Mouse (Mus musculus) layer of hippocampus, adult 9-10 months (tissue): ENCODE results near the gene Nkx1-1.

Experiments
- DNase-seq: peaks from one replicate; pipeline ENCODE4 v3.0.0; 2022; ENCODE audit warnings: low spot score

Gene Nkx1-1

DNA sequence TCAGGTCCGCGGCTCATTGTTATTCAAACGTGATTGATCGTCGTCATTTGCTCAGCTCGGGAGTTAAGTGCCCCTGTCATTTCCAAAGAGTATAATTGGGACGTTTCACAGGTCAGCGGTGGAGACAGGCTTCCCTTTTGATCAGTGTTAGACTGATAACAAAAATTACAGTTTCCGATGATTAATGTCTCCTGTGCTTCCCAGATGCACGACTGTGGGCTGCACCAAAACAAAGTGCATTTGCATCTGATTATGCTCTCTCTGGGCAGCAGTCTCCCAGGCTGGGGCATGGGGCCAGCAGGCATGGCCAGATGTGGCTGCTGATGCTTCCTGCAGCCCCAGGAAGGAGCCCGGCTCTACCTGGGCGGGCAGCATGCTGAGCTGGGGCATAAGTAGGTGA, 33.0 kb downstream of the Nkx1-1 start:
- no peak for DNase-seq

DNA sequence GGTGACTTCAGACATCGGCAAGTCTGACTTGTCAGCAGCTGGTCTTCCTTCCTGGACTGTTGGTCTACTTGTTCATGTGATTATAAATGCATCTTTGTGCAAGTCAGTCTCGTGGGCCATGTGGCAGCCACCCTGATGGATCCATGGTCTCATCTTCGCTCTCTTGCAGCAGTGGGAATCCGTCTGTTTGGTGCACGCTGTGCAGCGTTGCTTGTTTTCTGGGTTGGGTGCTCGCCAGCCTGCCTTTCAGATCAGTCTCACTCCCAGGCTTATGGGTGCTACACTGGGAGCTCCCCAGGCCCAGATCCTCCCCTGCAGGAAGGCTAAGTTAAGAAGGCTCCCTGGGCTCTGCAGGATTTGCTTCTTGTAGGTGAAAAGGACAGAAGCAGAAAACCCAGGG, 36.9 kb downstream of the Nkx1-1 start:
- peak; percentile 26 for DNase-seq

DNA sequence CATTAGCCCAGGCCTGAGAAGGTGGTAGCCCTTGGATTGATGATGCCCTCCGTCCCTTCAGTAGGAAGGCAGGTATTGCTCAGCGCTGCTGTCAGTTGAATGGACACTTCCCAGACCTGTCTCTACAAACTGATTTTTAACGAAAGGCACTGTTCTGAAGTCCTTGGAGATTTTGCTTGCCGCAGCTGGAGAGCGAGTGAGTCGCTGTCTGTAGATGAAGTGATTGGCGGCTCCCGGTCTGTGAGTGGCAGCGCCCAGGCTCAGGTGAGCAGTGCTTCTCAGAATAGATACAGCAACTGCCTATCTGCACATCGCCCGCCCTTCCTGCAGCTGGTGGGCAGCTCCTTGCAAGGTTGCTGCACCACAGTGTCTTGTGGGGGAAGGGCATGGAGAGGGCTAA, 38.1 kb downstream of the Nkx1-1 start:
- no peak for DNase-seq

DNA sequence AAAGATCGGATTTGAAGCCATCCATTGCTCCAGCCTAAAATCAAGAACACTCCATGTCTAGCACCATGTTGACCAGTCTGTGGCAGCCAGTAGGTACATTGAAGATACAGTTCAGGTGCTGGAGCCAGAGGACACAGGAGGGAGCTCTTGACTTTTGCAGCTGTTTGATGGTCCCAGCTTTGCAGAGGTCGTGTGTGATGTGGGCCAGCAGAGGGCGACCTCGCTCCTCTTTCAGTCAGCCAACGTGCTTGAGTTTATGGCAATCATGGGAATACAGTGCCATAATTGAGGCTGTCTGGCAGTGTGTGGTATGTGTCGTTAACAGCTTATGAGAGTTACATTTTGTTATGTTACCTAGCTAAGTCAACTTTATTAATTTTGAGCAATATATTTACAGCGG, 40.0 kb downstream of the Nkx1-1 start:
- DNase-seq = peak; percentile 79

DNA sequence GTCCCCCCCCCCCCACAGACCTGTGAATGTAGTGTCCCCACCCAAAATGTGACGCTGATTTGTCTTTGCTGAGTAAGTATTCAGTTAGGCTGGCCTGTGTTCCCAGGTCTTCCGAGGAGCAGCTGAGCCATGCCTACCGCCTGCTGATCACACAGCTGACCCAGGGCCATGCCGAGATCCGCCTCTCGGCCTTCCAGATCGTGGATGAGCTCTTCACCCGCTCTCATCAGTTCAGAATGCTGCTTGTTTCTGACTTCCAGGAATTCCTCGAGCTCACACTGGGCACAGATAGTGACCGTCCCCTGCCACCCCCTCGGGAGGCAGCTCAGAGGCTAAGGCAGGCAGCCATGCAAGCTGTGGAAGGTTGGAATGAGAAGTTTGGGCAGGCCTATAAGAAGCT, 46.2 kb downstream of the Nkx1-1 start:
- no peak for DNase-seq
